Mouse (Mus musculus) skeletal muscle tissue, adult 2 months (tissue): ENCODE measurements around the gene Sowahd.
A peak's percentile ranks its signal among the peaks of the same experiment; 100 is the strongest.
"Not testable (repeated sequence)": the region's sequence is repeated elsewhere in the genome, so short reads cannot be mapped to it uniquely, and the experiment has no call there.

ENCODE experiments used
- DNase-seq: peaks from one replicate; pipeline ENCODE4 v3.0.0-alpha.2; 2012; ENCODE audit warnings: low read depth, low spot score

The Sowahd gene

DNA sequence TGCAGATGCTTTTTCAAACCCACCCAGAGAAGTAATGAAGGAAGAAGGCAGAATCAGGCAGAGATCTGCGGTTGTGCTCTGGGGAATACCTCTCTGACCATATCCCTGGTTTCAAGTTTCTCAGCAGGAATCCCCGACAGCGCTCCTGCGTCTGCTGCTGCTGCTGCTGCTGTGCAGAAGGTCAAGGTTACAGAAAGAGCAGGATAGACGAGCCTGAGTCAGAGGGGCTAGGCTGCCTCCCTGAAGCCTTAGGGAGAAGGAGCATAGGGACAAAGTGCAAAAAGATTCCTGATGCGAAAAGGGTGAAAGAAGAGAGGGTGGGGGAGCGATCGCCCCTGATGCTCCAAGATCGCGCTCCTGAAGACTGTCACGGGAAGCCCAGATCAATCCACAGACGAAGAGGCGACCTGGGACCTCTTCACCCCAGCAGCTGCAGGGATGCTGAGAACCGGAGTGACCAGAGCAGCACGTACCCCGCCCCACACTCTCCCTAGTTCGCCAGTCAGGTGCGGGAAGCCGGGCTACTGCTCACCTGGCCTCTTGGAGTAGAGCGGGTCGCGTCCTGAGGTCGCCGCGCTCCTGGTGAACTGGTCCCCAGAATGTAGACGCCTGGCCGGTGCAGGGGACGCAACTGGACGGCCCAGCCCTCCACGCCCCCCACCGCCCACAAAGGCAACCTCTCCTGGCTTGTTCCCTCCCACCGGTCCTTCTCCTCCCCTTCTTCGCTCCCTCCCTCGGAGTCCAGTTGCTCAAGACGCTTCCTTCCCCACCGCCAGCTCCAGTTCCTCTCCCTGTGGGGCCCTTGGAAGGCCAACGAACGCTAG is at the start of gene Sowahd:
Gene Sowahd (plus strand): TSS at position 780 of the 824 bp plus-strand sequence.
- DNase-seq = no peak

DNA sequence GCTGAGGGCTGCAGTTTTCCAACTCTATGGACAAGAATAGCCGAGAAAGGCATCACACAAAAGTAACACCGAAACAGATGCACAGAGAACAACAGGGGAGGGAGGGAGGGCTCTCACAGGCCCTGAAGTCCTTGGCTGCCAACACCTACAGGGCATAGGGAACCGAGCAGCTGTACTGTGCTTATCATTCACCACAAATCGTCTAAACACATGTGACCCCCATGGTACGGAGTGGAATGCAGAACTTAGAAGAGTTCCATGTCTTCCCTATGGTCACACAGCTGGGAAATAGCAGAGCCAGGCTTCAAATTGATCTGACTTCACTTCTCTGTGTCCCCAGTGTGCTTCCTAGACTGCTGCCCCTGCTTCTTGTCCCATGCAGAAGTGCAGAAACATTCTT is 34.8 kb upstream of the Sowahd start:
- DNase-seq = no peak

- no peak for DNase-seq
These were observed 30.4 kb upstream of the Sowahd start for GRCm38 (mm10) chrX:37018150-37018654.

DNA sequence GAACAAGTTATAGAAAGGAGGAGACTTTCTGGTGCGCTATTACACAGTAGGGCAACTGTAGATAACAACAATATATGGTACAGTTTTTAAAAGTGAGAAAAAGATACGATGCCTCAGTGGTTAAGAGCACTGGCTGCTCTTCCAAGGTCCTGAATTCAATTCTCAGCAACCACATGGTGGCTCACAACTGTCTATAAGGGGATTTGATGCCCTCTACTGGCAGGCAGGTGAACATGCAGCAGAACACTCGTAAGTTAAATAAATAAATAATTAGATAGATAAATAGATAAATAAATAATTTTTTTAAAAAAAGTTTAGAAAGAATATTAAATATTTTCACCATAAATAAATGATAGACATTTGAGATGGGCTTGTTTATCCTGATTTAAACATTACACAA is 29.6 kb upstream of the Sowahd start:
- no peak for DNase-seq

DNA sequence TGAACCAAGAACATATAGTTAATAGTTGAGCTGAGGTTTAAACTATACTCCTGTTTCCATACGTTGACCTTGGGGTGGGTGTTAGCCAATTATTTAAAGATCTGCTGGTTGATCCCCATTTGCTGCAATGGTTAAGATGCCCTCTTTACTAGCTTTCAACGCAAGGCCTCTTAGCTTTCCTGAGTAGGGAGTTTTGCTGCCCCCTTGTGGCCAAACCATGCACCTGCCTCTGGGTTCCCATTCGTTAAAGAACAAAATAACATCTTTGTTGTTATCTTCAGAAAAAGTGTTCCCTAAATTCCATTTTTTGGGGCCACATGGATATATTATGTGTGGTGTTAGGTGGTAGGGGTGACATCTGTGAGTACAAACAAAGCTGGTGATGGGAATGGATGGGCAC is 26.0 kb upstream of the Sowahd start:
- peak; percentile 15 for DNase-seq

DNA sequence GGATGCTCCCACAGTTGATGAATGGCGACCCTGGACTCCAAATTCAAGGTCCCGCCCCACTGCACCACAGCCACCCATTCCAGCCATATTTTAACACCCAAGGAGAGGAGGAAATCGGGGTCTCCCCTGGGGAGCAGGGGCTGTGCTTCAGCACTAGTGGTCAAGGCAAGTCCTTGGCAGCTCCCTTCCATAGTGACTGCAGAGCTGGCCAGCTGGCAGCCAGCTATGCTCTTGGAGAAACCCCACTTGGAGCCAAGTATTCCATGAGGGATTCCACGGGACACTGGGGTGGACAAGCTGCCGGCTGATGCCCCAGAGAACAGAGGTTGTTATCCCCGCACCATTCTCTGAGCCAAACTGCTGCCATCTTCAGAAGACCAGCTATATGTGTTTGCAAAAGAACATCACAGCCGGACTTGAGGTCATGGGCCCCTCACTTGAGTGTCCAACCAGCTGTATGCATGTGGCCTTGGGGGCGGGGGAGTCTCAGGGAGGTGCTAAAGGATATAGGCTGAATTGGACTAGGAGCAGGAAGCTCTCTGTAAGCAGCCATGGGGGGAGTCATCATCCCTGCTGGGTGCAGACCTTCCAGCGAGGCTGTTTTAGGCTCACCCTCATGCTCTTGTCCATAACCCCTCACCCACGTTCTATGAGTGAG is 24.9 kb upstream of the Sowahd start:
- no peak for DNase-seq

GRCm38 (mm10) chrX:37028378-37028777 is 20.3 kb upstream of the Sowahd start:
- peak; percentile 17 for DNase-seq

DNA sequence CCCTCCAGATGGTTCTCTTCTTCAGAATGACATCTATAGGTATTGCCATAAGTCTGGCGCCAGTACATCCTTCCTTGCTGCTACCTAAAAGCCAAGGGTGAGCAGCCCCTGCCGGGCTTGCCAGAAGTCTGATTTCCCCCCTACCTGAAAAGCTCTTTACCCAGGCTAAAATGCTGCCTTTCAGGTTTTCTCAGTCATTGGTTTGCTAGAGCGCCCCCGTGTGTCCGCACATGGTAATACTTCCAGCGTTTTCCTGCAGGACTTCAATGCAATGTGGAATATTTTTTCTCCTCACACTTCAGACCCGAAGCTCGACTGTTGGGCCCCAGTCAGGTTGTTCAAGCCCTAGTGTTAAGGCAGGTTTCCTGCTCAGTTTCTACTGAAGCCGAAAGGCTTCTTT is 5.9 kb upstream of the Sowahd start:
- no peak for DNase-seq

DNA sequence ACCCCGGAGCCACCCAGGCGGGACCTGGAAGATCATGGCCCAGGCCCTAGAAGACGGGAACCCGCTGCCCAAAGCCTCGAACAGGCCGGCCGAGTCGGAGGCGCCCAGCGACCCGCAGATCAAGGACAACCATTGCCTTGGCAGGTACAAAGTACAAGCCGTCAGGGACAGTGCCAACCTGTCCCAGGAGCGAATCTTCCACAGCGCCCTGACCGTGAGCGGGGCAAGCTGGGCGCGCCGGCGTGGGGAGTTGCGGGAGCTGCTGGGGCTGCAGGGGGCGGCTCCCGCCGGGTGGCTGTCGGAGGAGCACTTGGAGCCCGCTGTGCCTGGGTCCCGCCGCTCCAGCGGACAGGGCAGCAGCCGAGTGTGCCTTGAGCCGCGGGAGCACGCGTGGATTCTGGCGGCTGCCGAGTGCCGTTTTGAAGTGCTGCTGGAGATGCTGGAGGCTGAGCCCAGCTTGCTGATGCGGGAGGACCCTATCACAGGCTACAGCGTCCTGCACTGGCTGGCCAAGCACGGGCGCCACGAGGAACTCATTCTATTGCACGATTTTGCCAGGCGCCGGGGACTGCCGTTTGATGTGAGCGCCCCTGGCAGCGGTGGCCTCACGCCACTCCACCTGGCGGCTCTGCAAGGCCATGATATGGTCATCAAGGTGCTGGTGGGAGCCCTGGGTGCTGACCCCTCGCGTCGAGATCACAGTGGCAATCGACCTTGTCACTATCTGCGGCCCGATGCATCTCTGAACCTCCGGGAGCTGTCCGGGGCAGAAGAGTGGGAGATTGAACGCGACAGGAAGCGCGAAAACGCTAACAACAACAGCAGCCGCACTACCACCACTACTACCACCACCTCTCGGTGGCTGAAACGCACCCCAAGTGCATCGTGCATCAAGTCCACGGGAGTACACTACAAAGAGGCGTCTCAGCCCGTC is 512 bp downstream of the Sowahd start:
- DNase-seq = no peak

- DNase-seq = no peak
These were observed 15.3 kb downstream of the Sowahd start for GRCm38 (mm10) chrX:37063902-37064301.

GRCm38 (mm10) chrX:37067299-37067698 is 18.7 kb downstream of the Sowahd start:
- no peak for DNase-seq

GRCm38 (mm10) chrX:37068766-37069165 is 20.1 kb downstream of the Sowahd start:
- no peak for DNase-seq

- no peak for DNase-seq
These were observed 25.7 kb downstream of the Sowahd start for GRCm38 (mm10) chrX:37074262-37074892.

- no peak for DNase-seq
These were observed 28.0 kb downstream of the Sowahd start for GRCm38 (mm10) chrX:37076651-37077050.

DNA sequence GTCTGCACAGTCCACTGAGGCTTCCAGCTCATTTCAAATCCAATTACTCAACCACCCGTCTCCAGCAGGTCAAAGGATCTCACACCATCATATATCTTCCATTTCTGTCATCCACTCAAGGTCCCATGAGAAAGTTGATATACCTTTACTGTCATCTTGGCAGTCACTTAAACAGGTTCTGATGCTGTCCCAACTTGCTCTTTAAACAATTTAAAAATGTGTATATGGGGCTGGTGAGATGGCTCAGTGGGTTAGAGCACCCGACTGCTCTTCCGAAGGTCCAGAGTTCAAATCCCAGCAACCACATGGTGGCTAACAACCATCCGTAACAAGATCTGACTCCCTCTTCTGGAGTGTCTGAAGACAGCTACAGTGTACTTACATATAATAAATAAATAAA is 31.7 kb downstream of the Sowahd start:
- DNase-seq = not testable (repeated sequence)

- DNase-seq = no peak
These were observed 32.5 kb downstream of the Sowahd start for GRCm38 (mm10) chrX:37081194-37081593.

- no peak for DNase-seq
These were observed 35.8 kb downstream of the Sowahd start for GRCm38 (mm10) chrX:37084318-37084926.

DNA sequence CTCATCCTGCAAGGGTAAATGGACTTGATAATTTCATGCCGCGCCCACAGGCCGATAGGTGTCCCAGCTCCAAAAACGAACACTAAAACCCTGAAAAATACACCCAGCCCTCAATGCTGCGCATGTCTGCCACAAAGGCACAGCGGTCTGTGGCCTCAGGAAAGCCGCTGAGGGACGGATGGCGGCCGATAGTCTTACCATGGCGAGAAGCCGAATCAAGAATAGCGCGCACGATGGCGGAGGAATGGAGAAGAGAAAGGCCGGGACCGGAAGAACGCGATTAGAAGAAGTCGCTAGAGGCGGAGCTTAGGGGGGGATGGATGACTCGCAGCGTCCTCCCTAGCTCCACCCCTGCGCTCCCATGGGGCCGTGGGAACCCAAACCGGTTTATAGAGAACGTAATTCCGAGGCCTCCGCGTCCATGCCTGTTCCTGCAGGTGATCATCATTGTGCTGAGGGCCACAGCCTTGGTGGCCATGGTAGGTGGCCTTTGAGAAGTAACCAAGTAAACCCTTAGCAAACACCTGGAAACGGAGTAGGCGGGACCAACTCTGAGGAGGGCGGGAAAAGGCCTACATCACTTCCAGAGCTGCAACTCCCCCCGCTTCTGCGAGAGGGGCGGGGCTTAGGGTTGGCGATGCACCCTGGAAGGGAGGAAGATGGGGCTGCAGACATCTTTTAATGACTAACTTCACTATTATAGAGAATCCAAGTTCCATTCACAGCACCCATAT is 36.4 kb downstream of the Sowahd start, which contains the start of gene Rpl39:
Gene Rpl39 (minus strand): TSS at position 476 of the 734 bp plus-strand sequence.
- peak; percentile 77 for DNase-seq

DNA sequence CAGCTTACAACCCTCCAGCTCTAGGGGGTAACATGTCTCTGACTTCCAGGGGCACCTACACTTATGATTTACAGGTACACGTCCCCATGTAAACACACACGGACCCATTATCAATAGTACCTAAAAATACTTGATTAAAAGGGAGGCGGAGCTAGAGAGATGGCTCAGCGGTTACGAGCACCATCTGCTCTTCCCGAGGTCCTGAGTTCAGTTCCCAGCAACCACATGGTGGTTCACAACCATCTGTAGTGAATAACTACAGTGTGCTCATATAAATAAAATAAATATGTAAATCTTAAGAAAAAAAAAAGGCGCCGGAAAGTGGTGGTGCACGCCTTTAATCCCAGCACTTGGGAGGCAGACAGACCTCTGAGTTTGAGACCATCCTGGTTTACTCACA is 37.0 kb downstream of the Sowahd start:
- DNase-seq = no peak

GRCm38 (mm10) chrX:37088778-37089177 is 40.1 kb downstream of the Sowahd start:
- no peak for DNase-seq
